14 mouse cellular contexts compared by ENCODE assay signal in the genomic region with DNA sequence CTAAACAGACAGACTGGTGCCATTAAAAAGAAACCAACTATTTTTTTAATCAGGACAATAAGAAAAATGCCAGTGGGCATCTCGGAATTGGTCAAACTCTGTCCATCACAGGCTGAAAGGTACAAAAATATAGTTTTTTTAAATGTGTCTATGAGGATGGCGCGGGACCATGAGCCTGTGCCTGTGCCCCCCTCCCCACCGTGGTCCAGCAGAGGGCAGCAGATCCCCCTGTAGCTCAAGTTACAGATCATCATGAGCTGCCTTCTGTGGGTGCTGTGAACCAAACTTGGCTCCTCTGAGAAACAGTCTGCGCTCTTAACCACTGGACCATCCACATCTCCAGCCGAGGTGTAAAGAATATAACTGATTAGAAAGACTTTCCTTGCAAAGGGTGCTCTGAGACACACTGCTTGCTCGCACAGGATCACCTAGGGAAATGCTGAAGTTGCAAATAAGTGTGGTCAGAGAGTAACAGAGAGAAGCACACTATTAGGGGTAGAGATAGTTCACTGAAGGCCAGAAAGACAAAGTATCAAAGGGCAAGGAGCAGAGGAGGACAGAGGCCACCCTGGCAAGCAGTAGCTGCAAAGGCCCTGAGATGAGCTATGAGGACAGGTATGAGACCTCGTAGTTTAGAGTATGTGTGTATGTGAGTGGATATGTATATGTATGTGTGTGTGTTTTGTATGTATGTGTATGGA.
A peak's percentile ranks its signal among the peaks of the same experiment; 100 is the strongest.
DNase-seq lines count a peak whose midpoint lies in the region; ATAC-seq and TF ChIP-seq lines count a peak whose summit lies in the region.
"Had no signal": no experiment of that assay in that cellular context is flagged by ENCODE, and none has a peak within 500 bp of the region (broad histone marks: within the 10 kb centered on the region; RNA-seq: fewer than 3 reads in every experiment).

No protein-coding gene starts in this region.

- peaks cover 12% of the 10 kb centered on the region for H3K4me1 ChIP-seq in kidney, embryonic 15.5 days
- peaks cover 2 to 16% of the 10 kb centered on the region in 2 experiments; a peak in 2 of 4 replicates for H3K4me1 ChIP-seq in CH12.LX (ENCODE audit: control insufficient read depth in 1 of 2, insufficient read depth in 2 of 2)
- H3K4me1 ChIP-seq in cortical plate, adult 2 months (ENCODE audit: control insufficient read depth, insufficient read depth, low read length), result no peaks in the 10 kb centered on the region
- peaks cover 22% of the 10 kb centered on the region for H3K4me1 ChIP-seq in limb, embryonic 10.5 days

- no peak for TF ChIP-seq POLR2A in CH12.LX (IDR thresholded peaks at IDR 0.05; ENCODE audit: low read depth, low read length)
- no peak for TF ChIP-seq POLR2A in cortical plate, adult 2 months (IDR thresholded peaks at IDR 0.05; ENCODE audit: extremely low read depth, insufficient read depth, low read length)

- no peak for TF ChIP-seq EP300 in CH12.LX (IDR thresholded peaks at IDR 0.05; ENCODE audit: low read length)

- peak in 1 of 2 experiments; percentile 48; a peak in 2 of 4 replicates for TF ChIP-seq CTCF in CH12.LX (conservative IDR thresholded peaks at IDR 0.05 in 1 of 2, IDR thresholded peaks at IDR 0.05 in 1 of 2; ENCODE audit: low read depth in 2 of 2, low read length in 2 of 2)
- TF ChIP-seq CTCF in cortical plate, adult 2 months (IDR thresholded peaks at IDR 0.05; ENCODE audit: extremely low read depth, insufficient read depth, low read length), result 0 out of 2 replicates have a peak, but pooled peaks have one; percentile 3

- no peaks in the 10 kb centered on the region for H3K36me3 ChIP-seq in kidney, embryonic 15.5 days
- H3K36me3 ChIP-seq in CH12.LX (replicated peaks in 1 of 2; ENCODE audit: control insufficient read depth in 1 of 2, insufficient read depth in 1 of 2, low read length in 1 of 2), result no peaks in the 10 kb centered on the region
- no peaks in the 10 kb centered on the region for H3K36me3 ChIP-seq in limb, embryonic 10.5 days
- H3K36me3 ChIP-seq: forebrain, embryonic 10.5 days; limb, embryonic 12.5 days; midbrain, embryonic 12.5 days; neural tube, embryonic 12.5 days had no signal

- dilution Hi-C loops in CH12.LX (cut with MboI; ENCODE audit: extremely low pct_ligation_motif_present, extremely low pct_unique_long_range_greater_than_20kb, low sequenced_read_pairs), result no loop called here

- in situ Hi-C loops in CH12.LX (cut with MboI; ENCODE audit: low pct_ligation_motif_present, low pct_unique_long_range_greater_than_20kb, low sequenced_read_pairs), result no loop called here

- no peaks in the 10 kb centered on the region for H3K79me2 ChIP-seq in CH12.LX (replicated peaks; ENCODE audit: control insufficient read depth, extremely low read depth, insufficient read depth, poor library complexity, severe bottlenecking)

- no peak overlapping the region for H3K4me2 ChIP-seq in kidney, embryonic 15.5 days
- no peak overlapping the region for H3K4me2 ChIP-seq in CH12.LX (ENCODE audit: insufficient read depth, low read depth, poor library complexity, severe bottlenecking)
- H3K4me2 ChIP-seq: limb, embryonic 12.5 days; midbrain, embryonic 12.5 days; neural tube, embryonic 12.5 days had no signal

- H3K4me3 ChIP-seq in kidney, embryonic 15.5 days (replicated peaks), result no peak overlapping the region
- no peak overlapping the region for H3K4me3 ChIP-seq in CH12.LX (replicated peaks in 1 of 3; ENCODE audit: low read depth in 2 of 3, low read length in 2 of 3, poor library complexity in 1 of 3)
- H3K4me3 ChIP-seq in cortical plate, adult 2 months (ENCODE audit: insufficient read depth, low read length), result no peak overlapping the region
- H3K4me3 ChIP-seq in limb, embryonic 10.5 days, result no peak overlapping the region
- H3K4me3 ChIP-seq: forebrain, embryonic 10.5 days; limb, embryonic 12.5 days; midbrain, embryonic 12.5 days; neural tube, embryonic 12.5 days had no signal

- no peak overlapping the region for H3K27ac ChIP-seq in kidney, embryonic 15.5 days
- H3K27ac ChIP-seq in CH12.LX (ENCODE audit: insufficient read depth, low read depth), result no peak overlapping the region
- H3K27ac ChIP-seq in cortical plate, adult 2 months (ENCODE audit: insufficient read depth, low read length), result no peak overlapping the region
- no peak overlapping the region for H3K27ac ChIP-seq in limb, embryonic 10.5 days
- H3K27ac ChIP-seq: forebrain, embryonic 10.5 days; limb, embryonic 12.5 days; midbrain, embryonic 12.5 days; neural tube, embryonic 12.5 days had no signal

- no peaks in the 10 kb centered on the region for H3K9me3 ChIP-seq in kidney, embryonic 15.5 days (replicated peaks)
- peaks cover 10% of the 10 kb centered on the region for H3K9me3 ChIP-seq in CH12.LX (replicated peaks; ENCODE audit: low read length)
- H3K9me3 ChIP-seq in limb, embryonic 10.5 days (replicated peaks), result no peaks in the 10 kb centered on the region
- H3K9me3 ChIP-seq: forebrain, embryonic 10.5 days; limb, embryonic 12.5 days had no signal

- WGBS in kidney, embryonic 15.5 days, result 85% methylated on average over 8 of the region's 8 CpGs
- WGBS in limb, embryonic 10.5 days, result 86% methylated on average over 8 of the region's 8 CpGs

- no peak for ATAC-seq in kidney, embryonic 15.5 days (replicated peaks; ENCODE audit: low FRiP score)

- H3K9ac ChIP-seq in kidney, embryonic 15.5 days, result no peak overlapping the region
- no peak overlapping the region for H3K9ac ChIP-seq in CH12.LX (ENCODE audit: insufficient read depth, low read depth)
- H3K9ac ChIP-seq: limb, embryonic 12.5 days; midbrain, embryonic 12.5 days; neural tube, embryonic 12.5 days had no signal

- peak; percentile 20 for TF ChIP-seq RAD21 in CH12.LX (IDR thresholded peaks at IDR 0.05; ENCODE audit: low read depth, low read length)

- DNase-seq in kidney, adult 9 months, result peak; percentile 54
- DNase-seq in 416B (ENCODE audit: low read depth) (peak; percentile 14), CH12.LX (ENCODE audit: extremely low read depth) (no peak)
- DNase-seq in limb, embryonic 10.5 days (ENCODE audit: low spot score), result no peak
- no peak for DNase-seq in right cerebral cortex, postnatal 10 days (ENCODE audit: low spot score in 2 of 2)
- DNase-seq in right cerebral cortex, postnatal 25 days, result no peak
- DNase-seq: cerebellum, postnatal 14 days; lung, postnatal 10 days had no signal

- H3K27me3 ChIP-seq in kidney, embryonic 15.5 days, result peaks cover 14% of the 10 kb centered on the region
- H3K27me3 ChIP-seq in CH12.LX (replicated peaks), result peaks cover 79% of the 10 kb centered on the region
- peaks cover 11% of the 10 kb centered on the region for H3K27me3 ChIP-seq in limb, embryonic 10.5 days (ENCODE audit: low read depth, poor library complexity, severe bottlenecking)

TF ChIP-seq in CH12.LX, 34 proteins besides CTCF, POLR2A, EP300 and RAD21:
- no peak for TF ChIP-seq POLR2AphosphoS2 (IDR thresholded peaks at IDR 0.05; ENCODE audit: low read depth, low read length)
- TF ChIP-seq BHLHE40 (IDR thresholded peaks at IDR 0.05; ENCODE audit: low read depth, low read length), result no peak
- TF ChIP-seq SMC3 (IDR thresholded peaks at IDR 0.05; ENCODE audit: low read depth, low read length), result peak; percentile 45

Comparison
In these comparisons a context has a peak if more than half of its experiments do, and no peak if none do; other contexts are left out.
1. DNase-seq: peak in kidney, adult 9 months (single experiment) and 416B (single experiment); none in CH12.LX (single experiment), limb, embryonic 10.5 days (single experiment), right cerebral cortex, postnatal 10 days (0 of 2) and right cerebral cortex, postnatal 25 days (single experiment).